Mouse (Mus musculus): ENCODE measurements around the gene Tsku.

DNA sequence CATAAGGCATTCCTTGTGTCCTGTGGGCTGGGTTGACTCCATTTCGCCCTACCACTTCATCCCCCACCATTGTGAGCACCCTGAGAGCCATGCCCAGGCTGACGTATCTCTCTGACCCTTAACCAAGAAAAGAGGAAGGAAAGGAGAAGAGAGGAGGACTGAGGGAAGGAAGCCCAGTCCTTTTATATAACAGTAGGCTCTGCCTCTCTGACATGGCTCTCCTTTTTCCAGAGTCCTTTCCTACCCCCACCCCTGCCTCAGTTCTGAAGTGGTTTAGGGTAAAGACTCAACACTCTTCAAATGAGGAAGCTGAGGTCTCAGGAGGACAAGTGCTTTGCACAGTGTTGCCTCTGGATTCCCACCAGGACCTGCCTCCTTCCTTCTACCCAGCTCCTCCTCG is 27.1 kb downstream of the Tsku start:
- TF ChIP-seq POLR2A (IDR thresholded peaks at IDR 0.05; ENCODE audit: control insufficient read depth, low read depth, low read length) (no peak), CTCF (IDR thresholded peaks at IDR 0.05; ENCODE audit: control insufficient read depth, insufficient read depth, insufficient replicate concordance, low read depth, low read length) (no peak)

Data from testis, adult 2 months (tissue).